Mouse (Mus musculus) G1E (cell line): Measurements from ENCODE around the gene P2ry12. TPM values are rescaled to one million over a fixed set of nuclear protein-coding genes. Genes with fewer than 3 reads are reported as not detected.

Source experiments
- ATAC-seq: 2 replicates; pipeline ENCODE4 v1.8.0; 2016; ENCODE audit warnings: mild to moderate bottlenecking; ENCODE audit not compliant: insufficient number of reproducible peaks, poor library complexity, low FRiP score, severe bottlenecking; ENCODE audit errors: extremely low read depth
- DNase-seq: peaks from one replicate; pipeline ENCODE4 v3.0.0; 2012; ENCODE audit warnings: low spot score
- H3K27me3 ChIP-seq: 2 replicates; pipeline ENCODE4 v1.6.1; 2012; ENCODE audit warnings: mild to moderate bottlenecking, low read length, inconsistent platforms; ENCODE audit not compliant: insufficient read depth
- H3K36me3 ChIP-seq: replicated peaks from 2 replicates; pipeline ENCODE3; 2012; ENCODE audit warnings: mild to moderate bottlenecking, inconsistent platforms
- H3K4me1 ChIP-seq: 2 replicates; pipeline ENCODE4 v1.6.1; 2012; ENCODE audit warnings: low read depth, low read length, inconsistent platforms, mixed read lengths; ENCODE audit not compliant: insufficient read depth
- H3K4me3 ChIP-seq: 2 replicates; pipeline ENCODE4 v1.5.1; 2012; ENCODE audit warnings: low read depth, mild to moderate bottlenecking, inconsistent platforms, low read length, moderate library complexity, mixed read lengths
- H3K9me3 ChIP-seq: replicated peaks from 2 replicates; pipeline ENCODE4 v1.6.1; 2012; ENCODE audit warnings: inconsistent platforms
- CTCF ChIP-seq: IDR thresholded peaks from 2 replicates; pipeline ENCODE4 v1.5.1; 2012; ENCODE audit warnings: low read depth, low read length, inconsistent platforms, mixed read lengths
- GATA1 ChIP-seq: IDR thresholded peaks from 2 replicates; pipeline ENCODE4 v1.6.1; 2012; ENCODE audit warnings: borderline replicate concordance, low read length, inconsistent platforms, mixed read lengths
- GATA2 ChIP-seq: IDR thresholded peaks from 2 replicates; pipeline ENCODE4 v1.6.1; 2012; ENCODE audit warnings: low read depth, low read length, inconsistent platforms, borderline replicate concordance
- POLR2AphosphoS5 ChIP-seq: IDR thresholded peaks from 2 replicates; pipeline ENCODE4 v1.6.1; 2012; ENCODE audit warnings: low read depth, low read length, inconsistent platforms; ENCODE audit not compliant: insufficient replicate concordance
- TAL1 ChIP-seq: conservative IDR thresholded peaks from 2 replicates; pipeline ENCODE4 v1.6.1; 2012; ENCODE audit warnings: low read depth, low read length, inconsistent platforms, mixed read lengths
- polyA plus RNA-seq: library from polyadenylated mRNA; stranded (reverse); fragments of >175 nt; gene quantifications from 2 replicates; pipeline ENCODE4 v1.2.3, GENCODE M21; 2012
- total RNA-seq, 2 experiments: library from RNA; stranded (forward) in 1 of 2; stranded (reverse) in 1 of 2; fragments of 200-1000 nt in 1 of 2; fragments of >200 nt in 1 of 2; fragmentation: Nextera tagmentation in 1 of 2; gene quantifications; 2 replicates each; pipeline ENCODE4 v1.2.3; 2014 to 2017

P2ry12 gene
- total and polyA plus RNA-seq, 3 experiments: 0.22 TPM; not detected in 2

GRCm38 (mm10) chr3:59175234-59175633 lies 87.4 kb downstream of the P2ry12 start:
- DNase-seq (no peak), ATAC-seq (no peak)
- TF ChIP-seq GATA2: no peak
- TF ChIP-seq CTCF: no peak
- no peak for TF ChIP-seq GATA1

GRCm38 (mm10) chr3:59174426-59175154 lies 88.1 kb downstream of the P2ry12 start:
- no peaks in the 10 kb centered on the region for H3K36me3 ChIP-seq
- H3K9me3 ChIP-seq: no peaks in the 10 kb centered on the region
- TF ChIP-seq POLR2AphosphoS5 (no peak), GATA2 (no peak), GATA1 (no peak), CTCF (no peak), TAL1 (no peak)
- ATAC-seq (no peak), DNase-seq (no peak)
- no peak overlapping the region for H3K4me3 ChIP-seq
- H3K4me1 ChIP-seq: no peaks in the 10 kb centered on the region
- H3K27me3 ChIP-seq: no peaks in the 10 kb centered on the region

More at GRCm38 (mm10) chr3:59175234-59175633, 87.4 kb downstream of the P2ry12 start:
- H3K4me3 ChIP-seq: no peak overlapping the region
- H3K36me3 ChIP-seq: no peaks in the 10 kb centered on the region
- H3K27me3 ChIP-seq: no peaks in the 10 kb centered on the region
- H3K9me3 ChIP-seq: no peaks in the 10 kb centered on the region
- no peaks in the 10 kb centered on the region for H3K4me1 ChIP-seq

DNA sequence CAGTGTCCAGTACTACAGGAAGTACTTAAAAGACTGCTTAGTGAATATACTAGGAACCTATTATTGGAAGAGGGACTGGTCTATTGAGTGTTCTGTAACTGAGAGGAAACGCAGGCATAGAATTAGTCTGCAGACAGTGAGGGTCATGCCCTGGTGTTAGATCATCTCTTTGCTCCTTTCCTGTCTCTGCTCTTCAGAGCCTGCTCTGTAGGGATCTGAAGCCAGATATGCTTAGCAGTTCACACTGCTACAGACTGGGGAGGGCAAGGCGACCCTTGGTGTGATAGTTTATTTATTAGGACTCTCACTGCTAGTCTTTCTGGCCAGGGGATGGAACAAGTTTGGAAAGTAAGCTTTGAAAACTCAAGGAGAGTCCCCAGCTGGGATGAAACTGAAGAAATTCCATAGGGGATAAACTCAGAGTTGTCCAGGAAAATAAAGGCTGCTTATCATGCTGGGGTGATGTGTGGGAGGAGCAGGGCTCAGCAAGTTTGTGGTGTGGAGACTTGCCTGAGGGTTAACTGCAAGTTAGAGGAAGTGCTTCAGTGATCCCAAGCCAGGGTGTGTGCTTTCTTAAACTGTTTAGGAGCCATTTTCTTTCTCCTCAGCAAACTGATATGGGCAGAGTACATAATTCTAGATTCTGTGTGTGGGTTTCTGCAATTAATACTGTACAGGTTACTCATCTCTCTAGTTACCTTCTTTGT lies 92.6 kb downstream of the P2ry12 start:
- TF ChIP-seq TAL1 (no peak), CTCF (no peak), GATA1 (no peak), POLR2AphosphoS5 (no peak), GATA2 (no peak)
- Histone ChIP-seq H3K27me3 (no peaks in the 10 kb centered on the region), H3K4me3 (no peak overlapping the region), H3K36me3 (no peaks in the 10 kb centered on the region), H3K4me1 (no peaks in the 10 kb centered on the region), H3K9me3 (no peaks in the 10 kb centered on the region)
- DNase-seq: no peak
- no peak for ATAC-seq

- Histone ChIP-seq H3K9me3 (no peaks in the 10 kb centered on the region), H3K27me3 (no peaks in the 10 kb centered on the region), H3K4me3 (no peak overlapping the region), H3K4me1 (no peaks in the 10 kb centered on the region), H3K36me3 (no peaks in the 10 kb centered on the region)
- ATAC-seq (no peak), DNase-seq (no peak)
- no peak for TF ChIP-seq TAL1
- no peak for TF ChIP-seq GATA2
- no peak for TF ChIP-seq POLR2AphosphoS5
- TF ChIP-seq GATA1: no peak
- no peak for TF ChIP-seq CTCF
Observed at GRCm38 (mm10) chr3:59169215-59169614, 93.5 kb downstream of the P2ry12 start.

DNA sequence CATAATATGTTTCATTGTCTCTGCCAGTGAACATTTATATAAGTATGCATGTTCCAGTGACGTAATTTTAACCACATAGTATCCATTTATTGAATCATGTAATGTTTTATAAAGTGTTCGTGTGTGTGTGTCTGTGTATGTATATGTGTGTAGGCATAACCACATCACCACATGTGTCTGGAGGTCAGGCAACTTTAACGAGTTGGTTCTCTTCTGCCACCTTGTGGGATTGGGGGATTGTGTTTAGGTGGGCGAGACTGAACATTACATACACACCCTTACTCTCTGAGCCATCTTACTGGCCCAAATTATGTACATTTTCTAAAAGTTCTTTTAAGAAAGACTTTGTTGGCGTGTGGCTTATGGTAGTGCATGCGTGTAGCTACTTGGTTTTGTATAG lies 94.2 kb downstream of the P2ry12 start:
- DNase-seq (no peak), ATAC-seq (no peak)
- TF ChIP-seq POLR2AphosphoS5 (no peak), CTCF (no peak), GATA1 (no peak), GATA2 (no peak), TAL1 (no peak)
- no peak overlapping the region for H3K4me3 ChIP-seq
- no peaks in the 10 kb centered on the region for H3K36me3 ChIP-seq
- H3K4me1 ChIP-seq: no peaks in the 10 kb centered on the region
- no peaks in the 10 kb centered on the region for H3K27me3 ChIP-seq
- no peaks in the 10 kb centered on the region for H3K9me3 ChIP-seq

DNA sequence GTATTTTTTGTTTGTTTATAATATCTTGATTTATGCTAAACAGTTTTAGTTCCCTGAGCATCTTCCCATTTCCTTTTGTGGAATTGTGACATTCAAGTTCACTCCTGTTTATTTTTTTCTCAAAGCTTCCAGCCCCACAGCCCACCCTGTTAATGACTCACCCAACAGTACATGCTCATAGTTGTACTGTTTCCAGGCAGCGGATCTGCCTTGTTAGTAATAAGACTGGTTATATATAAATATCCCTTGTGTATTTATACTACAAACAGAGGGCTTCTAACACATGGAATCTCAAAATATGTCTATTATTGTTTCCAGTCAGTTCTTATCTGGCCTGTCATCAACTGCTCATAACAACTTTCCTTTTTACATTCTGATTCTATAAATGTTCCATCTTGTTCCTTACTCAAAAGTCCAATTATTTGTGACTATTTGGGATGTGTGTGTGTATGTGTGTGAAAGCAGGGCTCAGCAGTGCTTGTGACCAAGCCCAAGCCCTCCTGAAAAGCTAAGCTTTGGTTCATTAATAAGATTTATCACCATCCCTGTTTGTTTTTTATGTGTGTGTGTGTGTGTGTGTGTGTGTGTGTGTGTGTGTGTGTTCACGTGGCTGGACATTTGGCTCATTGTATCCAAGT lies 95.1 kb downstream of the P2ry12 start:
- H3K36me3 ChIP-seq: no peaks in the 10 kb centered on the region
- no peak for TF ChIP-seq CTCF
- TF ChIP-seq GATA1: no peak
- no peak for TF ChIP-seq TAL1
- no peak for TF ChIP-seq POLR2AphosphoS5
- TF ChIP-seq GATA2: no peak
- H3K4me1 ChIP-seq: no peaks in the 10 kb centered on the region
- no peak overlapping the region for H3K4me3 ChIP-seq
- H3K9me3 ChIP-seq: no peaks in the 10 kb centered on the region
- no peak for DNase-seq
- ATAC-seq: no peak
- no peaks in the 10 kb centered on the region for H3K27me3 ChIP-seq

Other genes starting within 250 kb of the P2ry12 start
- 0.45 TPM in 1 of 2 replicates, not detected in the other for gene Gpr171, start 161.1 kb downstream of the P2ry12 start, total RNA-seq (2014; fragmentation: Nextera tagmentation)
- 0.76 and 1.4 TPM in 2 replicates for gene Gpr171, start 161.1 kb downstream of the P2ry12 start, total RNA-seq (2017)
- not detected in 2 replicates for gene Gpr171, start 161.1 kb downstream of the P2ry12 start, polyA plus RNA-seq
- gene P2ry14, start 109.3 kb downstream of the P2ry12 start, total RNA-seq (2014; fragmentation: Nextera tagmentation): not detected in 2 replicates
- 0.23 and 0.38 TPM in 2 replicates for gene P2ry14, start 109.3 kb downstream of the P2ry12 start, total RNA-seq (2017)
- gene P2ry14, start 109.3 kb downstream of the P2ry12 start, polyA plus RNA-seq: not detected in 2 replicates
- gene Gpr87, start 67.8 kb downstream of the P2ry12 start, total RNA-seq (2014; fragmentation: Nextera tagmentation): not detected in 2 replicates
- 0.33 TPM in 1 of 2 replicates, not detected in the other for gene Gpr87, start 67.8 kb downstream of the P2ry12 start, total RNA-seq (2017)
- gene Gpr87, start 67.8 kb downstream of the P2ry12 start, polyA plus RNA-seq: not detected in 2 replicates
- gene P2ry13, start 52.0 kb downstream of the P2ry12 start, total RNA-seq (2014; fragmentation: Nextera tagmentation): not detected in 2 replicates
- gene P2ry13, start 52.0 kb downstream of the P2ry12 start, total RNA-seq (2017): 0.06 and 0.16 TPM in 2 replicates
- gene P2ry13, start 52.0 kb downstream of the P2ry12 start, polyA plus RNA-seq: not detected in 2 replicates
- gene Igsf10, start 81.5 kb upstream of the P2ry12 start, total RNA-seq (2014; fragmentation: Nextera tagmentation): not detected in 2 replicates
- under 0.01 and 0.16 TPM in 2 replicates for gene Igsf10, start 81.5 kb upstream of the P2ry12 start, total RNA-seq (2017)
- gene Igsf10, start 81.5 kb upstream of the P2ry12 start, polyA plus RNA-seq: 0.04 TPM in 1 of 2 replicates, not detected in the other